Mouse (Mus musculus) left cerebral cortex, postnatal 10 days (tissue): Measurements from ENCODE around the gene Axdnd1. TPM values are rescaled to one million over a fixed set of nuclear protein-coding genes. Genes with fewer than 3 reads are reported as not detected.
"Not testable (repeated sequence)": the region's sequence is repeated elsewhere in the genome, so short reads cannot be mapped to it uniquely, and the experiment has no call there.

Experiments
- DNase-seq, 2 experiments: peaks; one replicate each; pipeline ENCODE4 v3.0.0; 2021 to 2022; ENCODE audit warnings: low spot score in 2 of 2, mixed read lengths in 1 of 2; ENCODE audit errors: extremely low spot score in 1 of 2
- intact Hi-C: fragments of 180-260 bp; cut with DNase I; formaldehyde crosslinking; loops from one replicate; pipeline ENCODE4 v1.15.1; 2025
- total RNA-seq, 2 experiments: library from RNA; stranded (reverse); gene quantifications; 2 replicates each; pipeline ENCODE4 v1.2.3; 2021

Gene Axdnd1
- total RNA-seq, 2 experiments from 2014 or later, result 0.34 to 0.45 TPM

DNA sequence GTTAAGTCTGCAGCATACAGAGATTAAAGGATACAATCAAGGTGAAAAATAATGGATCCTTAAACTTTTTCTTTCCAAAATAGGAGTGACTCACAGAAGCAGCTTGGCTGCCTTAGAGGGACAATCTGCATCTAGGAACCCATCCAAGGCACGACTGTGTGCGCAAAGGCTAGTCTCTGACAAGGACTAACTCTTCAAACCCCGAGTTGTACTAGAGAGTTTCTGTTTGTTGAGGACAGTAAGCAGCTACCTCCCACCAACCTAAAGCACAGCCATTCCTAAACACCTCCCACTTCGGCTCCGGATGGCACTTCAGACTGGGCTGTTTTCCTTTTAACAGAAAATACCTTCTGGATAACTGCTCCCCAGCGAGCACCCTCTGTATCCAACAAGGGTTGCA is 21.8 kb upstream of the Axdnd1 start:
- no peak for DNase-seq
- intact Hi-C loops, result no loop called here

DNA sequence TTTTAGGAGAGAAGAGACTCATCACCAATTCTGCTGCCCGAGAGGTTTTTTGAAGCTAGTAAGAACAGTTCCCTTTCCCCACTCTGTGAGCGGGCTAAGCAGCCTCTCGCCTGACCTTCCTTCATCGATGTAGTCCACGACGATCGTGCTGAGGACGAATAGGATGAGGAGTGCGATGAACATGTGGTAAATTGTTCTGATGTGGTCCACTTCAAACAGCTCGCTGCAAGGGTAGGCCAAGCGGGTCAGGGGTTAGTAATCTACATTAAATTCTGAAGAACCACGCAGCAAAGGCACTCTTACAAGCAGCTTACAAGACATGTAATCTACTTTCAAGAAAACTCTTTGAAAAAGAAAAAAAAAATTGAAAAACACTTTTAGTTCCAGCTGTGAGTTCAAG is 21.3 kb upstream of the Axdnd1 start:
- no peak for DNase-seq
- intact Hi-C loops, result no loop called here

DNA sequence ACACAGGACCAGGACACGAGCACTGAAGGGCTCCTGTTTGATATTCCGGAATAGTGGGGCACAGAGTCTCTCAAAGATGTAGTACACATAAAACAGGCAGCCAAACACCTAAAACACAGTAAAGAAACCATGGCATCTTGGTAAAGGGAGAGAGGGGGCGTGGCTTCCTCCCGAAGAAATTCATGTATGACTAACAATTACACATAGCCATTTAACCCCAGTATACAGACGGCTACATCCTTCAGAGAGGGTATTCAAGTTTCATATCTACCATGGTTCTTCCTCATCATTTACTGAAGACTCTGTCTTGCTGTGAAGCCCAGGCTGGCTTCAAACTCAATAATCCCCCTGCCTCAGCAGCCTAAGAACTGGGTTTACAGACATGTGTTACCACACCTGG is 16.8 kb upstream of the Axdnd1 start:
- DNase-seq, result no peak

DNA sequence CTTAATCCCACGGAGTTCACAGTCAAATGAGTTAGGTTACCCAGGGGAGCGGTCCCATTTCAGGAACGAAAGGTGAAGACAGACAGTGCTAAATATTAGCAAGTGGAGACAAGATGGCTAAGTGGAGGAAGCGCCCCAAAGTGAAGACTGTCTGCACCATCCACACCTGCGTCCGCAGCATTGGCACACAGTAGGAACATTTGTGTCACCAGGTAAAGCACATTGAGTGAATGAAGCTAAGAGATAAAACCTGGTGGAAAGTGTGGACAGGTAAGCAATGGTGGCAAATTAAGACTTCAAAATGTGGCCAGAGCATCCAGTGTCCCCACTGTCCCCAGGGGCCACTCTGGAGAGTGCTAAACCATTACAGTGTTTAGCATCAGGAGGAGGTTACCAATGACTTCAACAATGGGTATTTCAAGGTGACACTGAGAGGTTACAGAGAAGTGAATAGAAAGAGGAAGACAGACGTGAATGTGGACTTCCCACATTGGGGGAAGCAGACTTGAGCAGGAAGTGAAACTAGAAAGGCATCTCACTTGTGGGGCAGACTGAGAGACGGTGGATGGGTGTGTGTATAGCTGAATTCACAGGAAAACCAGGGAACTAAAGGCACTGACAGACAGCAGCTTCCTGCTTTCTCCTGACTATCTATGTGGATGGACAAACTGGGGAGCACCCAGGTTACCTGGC is 16.2 kb upstream of the Axdnd1 start:
- DNase-seq, result no peak
- intact Hi-C loops, result no loop called here

More for the DNA sequence above, 16.8 kb upstream of the Axdnd1 start:
- intact Hi-C loops, result no loop called here

DNA sequence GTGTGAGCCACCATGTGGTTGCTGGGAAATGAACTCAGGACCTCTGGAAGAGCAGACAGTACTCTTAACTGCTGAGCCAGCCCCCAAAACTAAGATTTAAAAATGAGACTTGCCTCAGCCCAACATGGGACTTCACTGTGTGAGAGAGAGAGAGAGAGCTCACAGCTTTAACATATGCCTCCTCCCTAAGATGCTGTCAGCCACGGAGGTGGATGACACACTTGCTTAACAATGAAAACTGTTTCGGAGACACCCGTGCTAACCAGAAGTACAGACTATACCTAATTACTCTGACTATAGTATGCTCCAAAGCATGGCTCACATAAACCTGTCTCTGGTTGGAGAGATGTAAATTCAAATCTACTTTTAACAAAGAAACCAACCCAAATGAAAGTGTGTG is 12.5 kb upstream of the Axdnd1 start:
- intact Hi-C loops, result no loop called here

DNA sequence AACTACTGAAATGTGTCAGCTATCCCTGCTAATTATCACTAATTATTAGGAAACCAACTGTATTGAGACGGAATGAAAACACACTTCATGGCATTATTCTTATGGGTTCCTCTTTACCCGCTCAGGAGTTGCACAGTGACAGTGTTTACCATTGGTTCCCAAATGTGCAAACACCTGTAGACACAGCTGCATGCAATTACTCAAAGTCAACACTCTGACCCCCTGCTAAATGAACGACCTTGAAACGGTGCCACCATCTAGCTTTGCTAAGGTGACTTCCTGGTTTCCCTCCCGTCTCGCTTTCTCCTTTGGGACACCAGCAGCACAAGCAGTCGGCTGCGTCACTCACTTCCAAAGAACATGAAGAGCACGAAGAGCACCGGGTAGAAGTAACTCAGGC is 11.5 kb upstream of the Axdnd1 start:
- intact Hi-C loops, result no loop called here
- no peak for DNase-seq

More for the DNA sequence above, 12.5 kb upstream of the Axdnd1 start:
- no peak for DNase-seq

DNA sequence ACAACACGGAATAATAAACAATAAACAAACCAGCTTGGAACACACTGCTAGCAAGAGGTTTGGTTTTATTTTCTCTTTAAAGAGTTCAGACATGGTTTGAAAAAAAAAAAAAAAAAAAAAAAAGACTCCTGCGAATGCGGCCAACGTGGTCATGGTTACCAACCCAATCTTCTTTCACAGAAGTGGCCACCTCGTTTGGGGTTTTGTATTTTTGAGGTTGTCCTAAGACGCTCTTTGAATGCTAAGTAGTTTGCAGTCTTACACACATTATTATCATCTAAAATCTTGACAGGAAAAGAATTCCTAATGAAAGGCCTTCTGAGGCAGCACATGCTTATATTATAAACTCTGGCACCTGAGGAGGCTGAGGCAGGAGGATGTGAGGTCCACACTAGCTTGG is 7.5 kb upstream of the Axdnd1 start:
- intact Hi-C loops, result loop anchor here (10.0 kb wide), 1 partner anchor 206 kb away; no protein-coding TSS in a partner anchor
- peak in 1 of 2 experiments; percentile 44 for DNase-seq

DNA sequence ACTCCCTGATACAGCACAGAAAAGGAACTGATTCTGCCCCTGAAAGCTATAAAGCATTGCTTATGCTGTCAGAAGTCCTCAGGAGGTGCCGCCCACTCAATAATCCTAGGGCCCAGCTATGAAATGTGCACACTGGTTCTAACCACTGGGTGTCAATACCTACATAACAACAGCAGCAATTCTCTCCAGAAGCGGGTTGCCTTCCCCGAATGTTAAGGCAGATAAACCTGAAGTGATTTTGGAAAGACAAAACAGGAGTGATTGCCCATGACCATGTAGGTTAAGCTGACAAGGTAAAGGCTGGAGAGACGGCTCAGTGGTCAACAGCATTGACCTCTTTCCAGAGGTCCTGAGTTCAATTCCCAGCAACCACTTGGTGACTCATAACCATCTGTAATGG is 4.8 kb upstream of the Axdnd1 start:
- intact Hi-C loops, result loop anchor here (10.0 kb wide), 1 partner anchor 209 kb away; no protein-coding TSS in a partner anchor
- DNase-seq, result no peak

DNA sequence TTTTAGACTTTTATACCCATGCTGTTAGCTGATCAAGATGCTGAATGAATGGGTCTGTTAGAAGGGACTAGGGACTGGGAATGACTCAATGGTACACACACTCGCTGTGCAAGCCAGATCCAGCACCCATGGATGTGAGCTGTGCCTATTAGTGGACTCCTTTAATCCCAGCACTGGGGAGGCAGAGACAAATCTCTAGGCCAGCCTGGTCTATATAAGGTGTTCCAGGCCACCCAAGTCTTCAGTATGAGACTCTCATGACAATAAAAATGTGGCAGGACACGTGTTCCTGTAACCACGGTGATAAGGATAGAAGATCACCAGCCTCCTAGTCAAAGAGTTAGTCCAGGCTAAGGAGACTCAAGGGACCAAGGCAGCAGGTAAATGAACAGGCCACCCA is 3.1 kb upstream of the Axdnd1 start:
- no peak for DNase-seq
- intact Hi-C loops, result loop anchor here (5.0 to 10.0 kb wide), 2 partner anchors 48 to 211 kb away; partner anchors contain the start of gene Soat1

DNA sequence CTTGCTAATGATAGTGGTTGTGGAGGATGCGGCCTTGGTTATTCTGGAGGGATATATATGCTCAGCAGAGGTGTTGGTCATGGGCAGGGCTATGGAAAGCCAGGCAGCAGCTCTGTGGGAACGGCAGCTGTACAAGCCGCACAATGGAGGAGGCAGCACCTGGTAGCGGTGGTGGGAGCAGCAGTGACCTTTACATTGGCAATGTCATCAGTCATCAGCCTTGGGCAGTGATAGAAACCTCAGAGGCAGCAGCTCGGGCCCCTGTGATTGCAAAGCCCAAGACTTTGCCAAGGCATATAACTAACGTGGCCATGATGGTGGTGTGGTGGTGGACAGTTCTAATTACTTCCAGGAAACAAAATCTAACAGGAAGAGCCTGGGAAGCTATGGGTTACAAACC is 2.5 kb upstream of the Axdnd1 start:
- intact Hi-C loops, result loop anchor here (5.0 to 10.0 kb wide), 2 partner anchors 49 to 211 kb away; partner anchors contain the start of gene Soat1

DNA sequence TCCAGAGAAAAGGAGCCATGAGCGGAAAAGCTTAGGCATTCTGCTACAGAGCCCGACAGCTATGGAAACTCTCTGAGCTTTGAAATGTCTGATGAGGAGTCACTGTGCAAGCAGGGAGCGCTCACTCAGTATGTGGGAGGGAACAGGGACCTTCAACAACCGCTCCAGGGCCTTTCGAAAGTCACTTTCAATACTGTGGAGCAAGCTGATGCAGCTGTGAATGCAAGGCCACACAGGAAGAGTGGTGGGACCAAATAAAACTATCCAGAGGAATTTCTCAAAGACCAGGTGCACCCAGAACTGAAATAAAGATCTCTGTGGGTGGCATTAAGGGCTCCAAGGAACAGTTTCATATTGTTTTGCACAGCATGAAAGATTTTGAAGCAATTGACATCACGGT is 1.9 kb upstream of the Axdnd1 start:
- intact Hi-C loops, result loop anchor here (5.0 to 10.0 kb wide), 2 partner anchors 49 to 212 kb away; partner anchors contain the start of gene Soat1
- no peak for DNase-seq

More for the DNA sequence above, 2.5 kb upstream of the Axdnd1 start:
- DNase-seq, result no peak

DNA sequence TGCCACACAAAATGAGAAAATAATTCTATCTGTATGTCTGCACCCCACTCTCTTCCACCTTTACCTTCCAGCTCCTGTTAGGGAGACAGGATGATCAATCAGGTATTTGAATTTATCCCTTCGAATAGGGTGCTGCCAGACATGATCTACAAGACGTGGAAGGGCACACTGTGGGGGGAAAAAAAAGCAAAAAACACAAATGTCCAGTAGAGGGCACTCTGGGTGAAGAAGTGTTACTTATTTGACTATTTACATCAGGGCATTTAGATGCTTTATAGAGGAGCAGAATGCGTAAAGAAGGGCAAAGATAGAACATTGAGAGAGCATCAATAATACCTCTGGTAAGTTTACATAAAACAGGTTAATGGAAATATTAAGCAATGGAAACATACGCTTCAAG is 2.8 kb downstream of the Axdnd1 start:
- intact Hi-C loops, result loop anchor here (2.0 kb wide), 1 partner anchor 123 kb away; no protein-coding TSS in a partner anchor
- DNase-seq, result no peak

DNA sequence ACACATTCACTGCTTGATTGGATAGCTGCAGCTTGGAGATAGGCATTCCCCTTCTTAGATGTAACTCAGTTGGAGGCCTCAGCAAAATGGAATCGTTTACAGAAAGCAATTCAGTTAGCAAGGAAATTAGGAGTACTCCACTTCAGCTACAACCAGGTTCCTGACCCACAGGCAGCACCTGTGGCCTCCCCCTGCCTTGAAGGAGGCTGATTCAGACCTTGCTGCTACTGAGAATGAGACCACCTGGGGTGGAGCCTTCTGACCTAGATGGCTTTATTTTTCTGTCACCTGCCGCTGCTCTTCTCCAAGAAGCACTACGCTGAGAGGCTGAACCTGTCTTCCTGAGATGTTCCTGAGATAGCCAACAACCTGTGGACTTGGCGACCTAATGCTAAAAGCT is 12.4 kb downstream of the Axdnd1 start:
- DNase-seq, result no peak
- intact Hi-C loops, result no loop called here

DNA sequence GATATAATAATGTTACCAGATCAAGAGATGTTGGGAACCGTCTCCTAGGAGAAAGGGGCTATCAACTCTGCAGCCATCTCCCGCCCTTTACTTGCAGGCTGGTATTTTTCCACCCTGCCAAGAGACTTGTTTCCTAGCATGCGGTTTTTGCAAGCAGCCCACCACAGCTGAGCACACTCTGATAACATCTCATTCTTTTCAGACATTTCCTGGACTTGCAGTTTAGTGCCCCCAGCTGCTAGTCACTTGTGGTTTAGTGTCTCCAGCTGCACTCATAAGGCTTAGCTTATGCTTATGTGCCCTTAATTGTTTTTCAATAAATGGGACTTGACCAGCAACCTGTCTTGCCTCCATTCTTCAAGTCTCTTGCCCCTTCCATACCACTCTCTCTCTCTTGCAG is 13.0 kb downstream of the Axdnd1 start:
- no peak for DNase-seq
- intact Hi-C loops, result no loop called here

DNA sequence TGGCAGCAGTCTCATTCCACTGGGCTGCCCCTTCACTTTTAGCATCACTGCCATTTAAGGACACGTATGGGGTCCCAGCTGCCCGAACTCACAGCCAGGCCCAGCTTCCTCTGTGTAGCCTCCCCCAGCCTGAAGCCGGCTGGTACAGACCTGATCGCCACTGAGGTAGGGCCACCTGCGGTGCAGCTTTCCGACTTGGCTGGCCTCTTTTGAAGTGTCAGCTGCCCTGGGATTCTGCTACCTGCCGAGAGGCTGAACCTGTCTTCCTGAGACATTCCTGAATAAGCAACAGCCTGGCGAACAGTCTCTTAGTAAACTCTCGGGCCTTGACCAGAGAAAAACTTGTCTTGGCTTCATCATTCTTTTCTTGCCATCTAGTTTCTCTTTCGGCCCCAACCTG is 17.7 kb downstream of the Axdnd1 start:
- intact Hi-C loops, result no loop called here
- DNase-seq, result no peak

DNA sequence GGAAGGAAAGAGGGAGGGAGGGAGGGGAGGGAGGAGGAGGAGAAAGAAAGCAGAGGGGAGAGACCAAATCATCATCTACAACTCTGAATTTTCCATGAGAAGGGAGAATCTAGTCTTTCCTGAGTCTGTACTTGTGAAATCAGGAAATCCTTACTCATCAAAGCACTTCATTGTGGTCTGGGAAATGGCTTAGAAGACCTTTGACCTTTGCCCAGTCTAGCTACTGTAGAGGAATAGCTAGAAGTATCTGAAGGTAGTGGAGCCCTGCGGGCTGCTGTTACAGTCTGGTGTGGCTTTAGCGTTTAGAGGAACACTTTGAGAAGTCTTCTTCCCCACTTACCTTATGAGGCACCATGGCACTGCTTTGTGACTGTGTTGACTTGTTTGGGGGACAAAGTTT is 18.5 kb downstream of the Axdnd1 start:
- intact Hi-C loops, result no loop called here
- no peak for DNase-seq

DNA sequence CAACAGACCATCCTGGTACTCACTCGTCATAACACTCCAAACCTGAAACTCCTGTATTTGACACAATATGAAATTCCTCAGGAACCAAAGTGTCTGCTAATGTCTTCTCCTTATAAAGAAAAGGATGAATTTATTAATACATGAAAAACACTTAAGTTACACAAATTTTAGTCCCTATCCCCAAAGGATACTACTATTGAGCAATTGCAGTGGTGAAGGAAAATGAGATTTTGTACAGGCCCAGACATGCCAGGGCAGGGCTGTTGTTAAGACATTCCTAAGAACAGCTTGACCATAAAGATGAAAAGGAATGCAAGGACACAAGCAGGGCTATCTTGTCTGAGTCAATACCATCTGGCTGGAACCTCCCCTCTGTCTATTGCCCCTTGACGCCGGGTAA is 20.8 kb downstream of the Axdnd1 start:
- intact Hi-C loops, DNase-seq: not testable (repeated sequence)

DNA sequence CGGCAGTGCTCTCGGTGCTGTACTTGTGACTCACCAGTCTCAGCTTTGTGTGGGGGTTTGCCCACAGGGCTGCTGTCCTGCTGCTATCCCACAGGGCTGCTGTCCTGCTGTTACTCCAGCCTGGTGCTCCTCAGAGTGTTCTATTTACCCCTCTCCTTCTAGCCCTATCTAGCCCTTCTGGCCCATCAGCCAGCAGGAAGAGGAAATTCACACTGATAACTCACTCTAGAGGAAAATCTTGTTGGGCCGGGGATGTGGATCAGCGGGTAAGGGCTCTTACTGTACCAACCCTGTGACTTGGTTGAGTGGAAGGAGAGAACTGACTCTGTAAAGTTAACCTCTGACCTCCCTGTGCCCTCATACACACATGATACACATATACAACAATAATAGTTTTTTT is 27.8 kb downstream of the Axdnd1 start:
- intact Hi-C loops, result no loop called here
- no peak for DNase-seq

DNA sequence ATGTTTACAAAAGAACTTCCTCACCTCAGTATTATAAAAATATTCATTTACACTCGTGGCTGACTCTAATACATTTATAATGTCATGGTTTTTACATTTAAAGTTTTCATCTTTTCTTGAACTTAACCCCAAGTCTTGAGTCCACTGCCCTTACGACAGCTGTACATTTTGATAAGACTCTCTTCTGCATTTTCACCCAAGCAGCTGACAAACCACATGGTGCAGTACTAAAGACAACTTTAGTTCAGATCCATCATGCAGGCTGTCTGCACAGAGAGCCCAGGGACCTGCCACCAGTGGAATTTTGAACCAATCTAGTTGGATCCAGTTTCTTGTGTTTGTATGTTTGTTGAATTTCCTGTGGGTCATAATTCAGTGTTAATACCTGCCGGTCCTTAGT is 34.1 kb downstream of the Axdnd1 start:
- DNase-seq, result no peak
- intact Hi-C loops, result no loop called here

DNA sequence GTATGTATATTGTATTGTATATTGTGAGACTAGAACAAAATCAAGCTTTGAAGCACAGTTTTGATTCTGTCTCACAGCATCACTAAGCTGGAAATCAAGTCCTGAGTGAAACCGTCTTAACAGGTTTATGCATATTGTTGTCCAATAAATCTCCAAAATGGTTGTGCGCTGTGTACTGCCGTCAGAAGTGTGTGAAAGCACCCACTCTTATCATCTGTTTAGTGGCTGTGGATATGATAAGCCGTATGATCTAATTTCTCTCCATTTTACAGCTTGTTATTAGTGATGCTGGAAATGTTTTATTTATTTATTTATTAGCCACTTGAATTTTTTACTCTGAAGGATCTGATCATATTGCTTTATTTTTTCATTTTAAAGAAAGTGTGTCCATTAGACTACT is 34.7 kb downstream of the Axdnd1 start:
- intact Hi-C loops, result no loop called here
- no peak for DNase-seq

DNA sequence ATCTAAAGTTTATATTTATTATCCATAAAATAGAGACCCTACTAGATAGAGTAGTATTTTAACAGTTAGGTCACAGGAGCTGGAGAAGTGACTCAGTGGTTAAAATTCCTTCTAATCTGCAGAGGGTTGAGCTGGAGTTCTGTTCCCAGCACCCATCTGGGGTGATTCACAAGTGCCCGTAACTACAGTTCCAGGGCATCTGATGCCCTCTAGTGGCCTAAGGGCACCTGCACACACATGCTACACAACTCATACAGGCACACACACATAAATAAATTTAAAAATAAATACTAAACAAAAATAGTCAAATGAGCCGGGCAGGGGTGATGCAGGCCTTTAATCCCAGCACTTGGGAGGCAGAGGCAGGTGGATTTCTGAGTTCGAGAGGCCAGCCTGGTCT is 39.7 kb downstream of the Axdnd1 start:
- no peak for DNase-seq
- intact Hi-C loops, result no loop called here
